ENCODE assay signal across 11 mouse cellular contexts in genomic region chr13:59454001-59454785, GRCm38 (mm10).
DNase-seq lines count a peak whose midpoint lies in the region; ATAC-seq and TF ChIP-seq lines count a peak whose summit lies in the region.
"Had no signal": no experiment of that assay in that cellular context is flagged by ENCODE, and none has a peak within 500 bp of the region (broad histone marks: within the 10 kb centered on the region; RNA-seq: fewer than 3 reads in every experiment).

No protein-coding gene starts in this region.

- H3K4me3 ChIP-seq in heart, embryonic 11.5 days (ENCODE audit: low read depth, low read length) = no peak overlapping the region
- H3K4me3 ChIP-seq in brown adipose tissue, adult 24 weeks (ENCODE audit: insufficient read depth, low read depth, low read length) = no peak overlapping the region
- H3K4me3 ChIP-seq in lung, postnatal 0 days (ENCODE audit: low read depth, low read length) = no peak overlapping the region
- H3K4me3 ChIP-seq: left cerebral cortex, adult 2 months had no signal

- H3K4me2 ChIP-seq in heart, embryonic 11.5 days = no peak overlapping the region
- no peak overlapping the region for H3K4me2 ChIP-seq in lung, postnatal 0 days (replicated peaks; ENCODE audit: low read depth, low read length)

- no peak overlapping the region for H3K27ac ChIP-seq in heart, embryonic 11.5 days (ENCODE audit: low read depth, low read length)
- H3K27ac ChIP-seq in brown adipose tissue, adult 24 weeks (replicated peaks; ENCODE audit: low read depth, low read length) = peak overlapping the region; percentile 43; the same call in 1 of the 2 replicates
- H3K27ac ChIP-seq in lung, postnatal 0 days (ENCODE audit: low read length) = no peak overlapping the region
- H3K27ac ChIP-seq: left cerebral cortex, adult 2 months had no signal

- H3K9me3 ChIP-seq in heart, embryonic 11.5 days (replicated peaks; ENCODE audit: control insufficient read depth, low read length) = no peaks in the 10 kb centered on the region
- no peaks in the 10 kb centered on the region for H3K9me3 ChIP-seq in lung, postnatal 0 days (ENCODE audit: low read length)

- no peaks in the 10 kb centered on the region for H3K27me3 ChIP-seq in heart, embryonic 11.5 days (ENCODE audit: control insufficient read depth, insufficient read depth, low read length)
- no peaks in the 10 kb centered on the region for H3K27me3 ChIP-seq in lung, postnatal 0 days (replicated peaks; ENCODE audit: insufficient read depth, low read length)

- no peak for TF ChIP-seq CTCF in lung, postnatal 0 days (IDR thresholded peaks at IDR 0.05)

- no peak overlapping the region for H3K9ac ChIP-seq in heart, embryonic 11.5 days (ENCODE audit: low read depth, low read length)
- H3K9ac ChIP-seq in lung, postnatal 0 days (replicated peaks; ENCODE audit: low read depth) = no peak overlapping the region

- peak; percentile 94 for DNase-seq in heart, adult 11 months
- peak; percentile 11 for DNase-seq in heart, adult 8-10 months (ENCODE audit: low spot score)
- DNase-seq in kidney, postnatal 14 days = peak; percentile 75
- no peak for DNase-seq in retina, embryonic 14.5 days (ENCODE audit: low spot score)
- no peak for DNase-seq in thymus, postnatal 0 days (ENCODE audit: low spot score)
- no peak for DNase-seq in lung, postnatal 0 days (ENCODE audit: low spot score)
- DNase-seq: lung, postnatal 14 days; spleen, adult 18-20 months had no signal

- ATAC-seq in heart, embryonic 11.5 days (replicated peaks; ENCODE audit: insufficient number of reproducible peaks, low FRiP score, low TSS enrichment) = no peak
- no peak for ATAC-seq in lung, postnatal 0 days

- TF ChIP-seq EP300 in lung, postnatal 0 days (IDR thresholded peaks at IDR 0.05) = no peak

- WGBS in heart, embryonic 11.5 days (ENCODE audit: insufficient replicate concordance) = 81% methylated on average over 11 of the region's 11 CpGs
- WGBS in lung, postnatal 0 days = 78% methylated on average over 11 of the region's 11 CpGs

- H3K4me1 ChIP-seq in heart, embryonic 11.5 days (ENCODE audit: control insufficient read depth, insufficient read depth, low read length) = peaks cover 13% of the 10 kb centered on the region
- H3K4me1 ChIP-seq in brown adipose tissue, adult 24 weeks (ENCODE audit: control insufficient read depth, insufficient read depth, insufficient read length, low read length) = peaks cover 12% of the 10 kb centered on the region
- no peaks in the 10 kb centered on the region for H3K4me1 ChIP-seq in lung, postnatal 0 days (ENCODE audit: insufficient read depth, low read depth, low read length)

- H3K36me3 ChIP-seq in heart, embryonic 11.5 days (ENCODE audit: control insufficient read depth, insufficient read depth, low read length) = no peaks in the 10 kb centered on the region
- H3K36me3 ChIP-seq in lung, postnatal 0 days (ENCODE audit: insufficient read depth, low read length) = peaks cover under 1% of the 10 kb centered on the region; the same call in 1 of the 2 replicates

Comparison
In these comparisons a context has a peak if more than half of its experiments do, and no peak if none do; other contexts are left out.
1. DNase-seq: peak in heart, adult 11 months (single experiment), heart, adult 8-10 months (single experiment) and kidney, postnatal 14 days (single experiment); none in retina, embryonic 14.5 days (single experiment), thymus, postnatal 0 days (single experiment) and lung, postnatal 0 days (single experiment).